Mouse (Mus musculus) neural tube, embryonic 14.5 days (tissue): ENCODE data around the gene Ilvbl. TPM values are rescaled to one million over a fixed set of nuclear protein-coding genes. Genes with fewer than 3 reads are reported as not detected.

ENCODE experiments used
- microRNA-seq: library from miRNA; unstranded; fragments of <30 nt; microRNA quantifications from one replicate; pipeline ENCODE4, GENCODE M21; 2016
- polyA plus RNA-seq: library from polyadenylated mRNA; unstranded; fragments of >200 nt; fragmentation: Nextera tagmentation; extraction: Ambion mirVana; gene quantifications from 2 replicates; pipeline ENCODE4 v1.2.1, GENCODE M21; 2014

The Ilvbl gene
- polyA plus RNA-seq, 1 experiment from 2014 or later, result 42.7 TPM

Small RNA genes within 50 kb of the gene (microRNA-seq; reads per million reads assigned to microRNA genes)
- not detected for gene Gm27541

Other genes starting within 250 kb of the Ilvbl start
- gene Agpat3, start 221.9 kb upstream of the Ilvbl start, polyA plus RNA-seq, result 64.4 and 89.5 TPM in 2 replicates
- 312 and 336 TPM in 2 replicates for gene Rrp1, start 161.3 kb upstream of the Ilvbl start, polyA plus RNA-seq
- 96.7 and 110 TPM in 2 replicates for gene Cstb, start 148.7 kb upstream of the Ilvbl start, polyA plus RNA-seq
- gene Pdxk, start 109.4 kb upstream of the Ilvbl start, polyA plus RNA-seq, result 22.8 and 36.1 TPM in 2 replicates
- gene Olfr1358, start 56.9 kb upstream of the Ilvbl start, polyA plus RNA-seq, result not detected in 2 replicates
- gene Syde1, start 17.6 kb downstream of the Ilvbl start, polyA plus RNA-seq, result 2.3 and 4.3 TPM in 2 replicates
- gene Olfr1357, start 43.7 kb downstream of the Ilvbl start, polyA plus RNA-seq, result not detected in 2 replicates
- not detected in 2 replicates for gene Casp14, start 143.9 kb downstream of the Ilvbl start, polyA plus RNA-seq
- 0.20 and 0.40 TPM in 2 replicates for gene Ccdc105, start 178.7 kb downstream of the Ilvbl start, polyA plus RNA-seq
- 10.3 and 10.8 TPM in 2 replicates for gene Slc1a6, start 206.2 kb downstream of the Ilvbl start, polyA plus RNA-seq